Mouse (Mus musculus) c-Kit-positive CD71-positive TER-119-negative erythroid progenitor cells, embryonic 14.5 days (primary cell): ENCODE data around the gene Sys1.
A peak's percentile ranks its signal among the peaks of the same experiment; 100 is the strongest.

Source experiments
- DNase-seq: peaks from one replicate; pipeline ENCODE4 v3.0.0-alpha.2; 2013; ENCODE audit warnings: low read depth

Sys1 gene

DNA sequence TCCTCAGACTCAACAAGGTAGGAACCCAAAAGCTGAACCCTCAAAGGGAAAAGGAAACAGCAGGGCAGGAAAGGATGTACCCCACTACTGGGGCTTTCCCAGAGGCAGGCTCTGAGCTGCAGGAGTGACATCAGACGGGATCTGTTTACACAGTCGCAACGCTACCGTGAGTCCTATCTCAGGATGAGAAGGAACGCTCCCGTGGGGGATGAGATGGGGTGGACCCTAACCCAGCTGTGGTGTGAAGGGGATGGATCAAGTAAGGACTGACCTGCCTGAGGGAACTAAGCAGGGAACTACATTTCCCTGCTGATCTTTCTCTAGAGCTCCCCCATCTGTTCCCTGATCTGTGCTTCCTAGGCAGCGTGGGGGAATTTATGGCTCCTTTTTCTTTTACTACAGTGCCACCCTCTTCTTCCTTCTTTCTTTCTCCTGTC, at the start of gene Sys1:
Gene Sys1, plus strand, starts transcription at position 101 of the 437 bp plus-strand sequence.
- no peak for DNase-seq

GRCm38 (mm10) chr2:164407708-164408107, 49.1 kb upstream of the Sys1 start:
- no peak for DNase-seq

GRCm38 (mm10) chr2:164414167-164414566, 42.6 kb upstream of the Sys1 start:
- no peak for DNase-seq

GRCm38 (mm10) chr2:164414581-164414980, 42.2 kb upstream of the Sys1 start:
- DNase-seq, result no peak

DNA sequence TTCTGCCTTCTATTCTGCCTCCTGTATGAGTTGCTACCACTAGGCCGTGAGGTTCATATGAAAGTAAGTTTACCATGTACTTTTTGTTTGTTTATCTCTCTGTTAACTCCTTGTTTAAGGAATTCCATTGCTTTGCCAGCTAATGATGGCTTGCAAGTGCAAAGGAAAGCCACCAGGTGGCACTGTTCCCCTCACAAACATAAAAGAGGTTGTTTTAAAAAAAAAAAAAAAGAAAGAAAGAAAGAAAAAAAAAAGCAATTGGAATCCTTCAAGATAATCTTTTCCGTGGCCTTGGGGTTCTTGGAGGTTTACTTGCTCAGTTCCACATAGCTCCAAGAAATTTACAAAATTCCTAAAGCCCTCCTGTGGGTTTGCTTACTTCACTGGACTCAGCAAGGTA, 39.6 kb upstream of the Sys1 start:
- peak; percentile 6 for DNase-seq

- no peak for DNase-seq
Observed at GRCm38 (mm10) chr2:164418308-164418875, 38.4 kb upstream of the Sys1 start.

DNA sequence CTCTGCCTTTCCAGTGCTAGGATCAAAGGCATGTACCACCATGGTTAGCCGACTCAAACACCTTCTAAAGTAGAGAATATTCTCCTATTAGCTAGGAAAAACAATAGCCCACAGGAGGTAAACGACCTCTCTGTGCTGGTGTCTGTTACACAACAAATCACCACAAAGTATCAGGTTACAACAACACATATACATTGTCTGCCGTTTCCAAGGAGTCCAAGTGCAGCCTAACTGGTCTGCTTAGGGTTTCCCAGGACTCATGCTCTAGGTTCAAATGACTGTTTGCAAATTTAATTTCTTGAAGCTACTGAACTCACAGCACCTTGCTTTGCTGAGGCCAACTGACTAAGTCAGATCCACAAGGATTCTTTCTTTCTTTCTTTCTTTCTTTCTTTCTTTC, 37.3 kb upstream of the Sys1 start:
- no peak for DNase-seq

- no peak for DNase-seq
Observed at GRCm38 (mm10) chr2:164421306-164421705, 35.5 kb upstream of the Sys1 start.

DNA sequence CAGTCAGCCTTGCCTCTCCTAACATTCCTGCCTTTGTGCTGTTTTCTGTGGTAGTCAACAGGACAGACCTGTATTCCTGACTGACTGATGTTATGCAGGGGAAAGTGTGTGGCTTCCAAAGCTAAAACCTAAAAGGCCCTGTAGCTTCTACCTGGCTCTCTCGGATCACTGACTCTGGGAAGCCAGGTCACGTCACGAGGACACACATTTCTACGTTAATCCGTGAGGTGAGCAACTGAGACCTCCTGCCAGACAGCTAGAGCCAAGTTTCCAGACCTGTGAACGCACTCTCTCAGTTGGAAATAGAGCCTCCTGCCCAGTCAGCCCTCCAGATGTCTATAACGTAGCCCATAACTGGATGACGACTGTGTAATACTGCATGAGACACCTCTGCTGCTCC, 34.8 kb upstream of the Sys1 start:
- no peak for DNase-seq

- no peak for DNase-seq
Observed at GRCm38 (mm10) chr2:164422675-164423393, 33.9 kb upstream of the Sys1 start.

- no peak for DNase-seq
Observed at GRCm38 (mm10) chr2:164423464-164423863, 33.3 kb upstream of the Sys1 start.

- DNase-seq, result no peak
Observed at GRCm38 (mm10) chr2:164424406-164424805, 32.4 kb upstream of the Sys1 start.

DNA sequence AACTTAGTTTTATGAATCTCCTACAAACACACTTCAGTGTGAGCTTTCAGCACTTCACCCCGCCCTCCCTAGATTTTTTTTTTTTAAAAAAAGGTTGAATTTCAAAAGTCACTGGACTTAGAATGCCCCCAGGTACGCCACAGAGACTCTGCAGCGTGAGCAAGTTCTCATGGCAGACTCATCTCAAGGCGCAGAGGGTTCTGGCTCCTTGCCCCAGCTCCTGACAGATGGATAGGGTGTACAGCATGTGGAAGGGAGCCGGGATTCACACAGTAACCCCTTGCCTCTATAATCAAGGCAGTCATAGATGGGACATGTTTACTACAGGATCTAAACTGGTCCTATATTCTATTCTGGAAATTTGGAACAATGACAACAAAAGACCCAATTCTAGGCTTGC, 31.4 kb upstream of the Sys1 start:
- no peak for DNase-seq

DNA sequence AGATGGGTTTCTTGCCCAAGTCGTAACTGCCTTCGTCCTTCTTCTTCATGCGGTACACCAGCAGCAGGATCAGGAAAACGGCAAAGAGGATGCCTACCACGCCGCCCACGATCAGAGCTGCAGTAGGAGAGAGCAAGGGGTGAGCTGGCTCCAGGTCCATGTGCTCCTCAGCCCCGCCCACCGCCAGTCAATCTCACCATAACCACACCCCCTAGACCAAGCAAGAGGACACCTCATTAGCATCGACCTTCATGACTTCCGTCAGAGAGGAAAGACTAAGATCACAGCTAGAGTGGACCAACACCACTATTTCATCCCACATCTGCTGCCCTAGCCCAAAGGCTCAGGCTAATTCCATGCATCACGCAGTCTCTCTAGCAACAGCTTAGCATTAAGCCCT, 30.6 kb upstream of the Sys1 start:
- no peak for DNase-seq

- no peak for DNase-seq
Observed at GRCm38 (mm10) chr2:164426952-164427351, 29.8 kb upstream of the Sys1 start.

GRCm38 (mm10) chr2:164428451-164428850, 28.3 kb upstream of the Sys1 start:
- DNase-seq, result no peak

- DNase-seq, result no peak
Observed at GRCm38 (mm10) chr2:164429881-164430615, 26.7 kb upstream of the Sys1 start.

DNA sequence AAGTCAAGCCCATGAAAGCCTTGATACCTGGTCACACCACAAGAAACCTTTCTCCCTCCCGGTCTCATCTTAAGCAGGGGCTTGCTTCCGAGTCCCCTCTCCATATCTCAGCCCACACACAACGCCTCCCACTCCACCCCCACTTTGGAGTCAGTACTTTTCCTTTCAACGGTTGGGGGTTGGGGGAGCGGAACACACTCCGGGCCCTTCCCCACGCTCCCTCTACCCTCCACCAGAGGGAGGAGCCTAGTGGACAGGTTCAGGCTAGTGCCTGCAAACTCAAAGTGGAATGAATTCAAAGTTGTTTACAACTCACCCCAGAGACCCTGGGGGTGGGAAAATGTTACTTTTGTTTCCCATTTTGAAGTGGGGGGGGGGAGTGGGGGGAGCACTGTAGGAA, 26.1 kb upstream of the Sys1 start:
- no peak for DNase-seq

GRCm38 (mm10) chr2:164431676-164432465, 24.9 kb upstream of the Sys1 start:
- no peak for DNase-seq

DNA sequence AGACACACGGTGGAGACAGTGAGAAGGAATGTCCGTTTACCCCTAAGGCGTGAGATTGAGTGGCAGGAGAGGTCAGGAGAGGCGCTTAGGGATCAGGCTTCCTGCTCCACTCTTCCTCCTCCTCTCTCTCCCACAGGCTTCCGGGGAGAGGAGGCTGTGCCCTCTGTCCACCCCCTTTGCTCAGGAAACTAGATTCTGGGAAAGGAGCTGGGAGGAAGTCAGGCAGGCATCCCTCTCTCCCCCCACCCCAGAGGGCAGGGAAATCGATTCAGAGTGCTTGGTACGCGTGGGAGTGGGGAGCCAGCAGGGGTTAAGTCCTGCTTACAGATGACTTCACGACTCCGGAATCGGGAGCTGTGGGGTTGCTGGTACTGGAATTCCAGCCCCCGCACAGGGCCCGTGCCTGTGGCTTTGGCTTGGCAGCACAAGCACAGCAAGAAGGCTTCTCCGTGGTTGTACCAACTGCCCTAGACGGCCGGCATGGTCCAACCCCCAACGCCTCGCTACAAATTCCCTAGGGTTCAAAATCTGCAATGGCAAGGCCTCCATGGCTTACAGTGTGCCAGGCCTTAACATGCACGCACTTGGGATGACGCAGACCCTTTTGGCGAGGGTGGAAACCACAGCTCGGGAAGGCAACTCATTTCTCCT, 24.1 kb upstream of the Sys1 start:
- DNase-seq, result no peak

DNA sequence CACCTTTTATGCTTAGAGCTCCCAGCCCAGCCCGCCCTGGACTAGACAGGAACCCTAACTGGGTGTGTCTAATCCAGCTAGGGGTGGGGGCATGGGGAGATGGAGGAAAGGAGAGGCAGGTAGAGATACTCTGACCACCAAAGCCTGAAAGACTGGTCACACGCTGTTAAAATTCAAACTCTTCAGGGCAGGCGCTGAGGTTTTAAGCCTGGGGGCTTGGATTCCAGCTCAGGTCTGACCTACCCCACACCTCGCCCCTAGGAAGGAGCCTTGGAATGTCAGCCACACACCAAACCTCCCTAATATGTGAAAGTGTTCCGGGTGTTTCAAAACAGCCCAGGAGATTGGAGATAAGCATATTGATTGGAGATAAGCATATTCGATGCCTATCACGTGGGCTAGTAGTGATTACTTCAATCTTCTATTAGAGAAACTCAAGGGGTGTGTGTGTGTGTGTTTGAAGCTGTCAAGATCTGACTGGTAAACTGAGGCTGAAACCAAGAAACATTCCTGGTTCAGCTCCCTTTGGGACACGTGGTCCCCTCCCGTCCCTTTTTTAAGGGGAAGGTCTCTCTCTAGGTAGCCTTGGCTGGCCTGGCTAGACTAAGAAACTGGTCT, 23.4 kb upstream of the Sys1 start:
- no peak for DNase-seq
